Mouse (Mus musculus) mouse trophoblast stem cell (cell line): ENCODE measurements around the gene Pitpna.
"Not testable (repeated sequence)": the region's sequence is repeated elsewhere in the genome, so short reads cannot be mapped to it uniquely, and the experiment has no call there.

Experiments
- in situ Hi-C, 2 experiments: fragments of 300-500 bp; cut with MseI, MboI; formaldehyde crosslinking; loops; 2 replicates in 1 of 2; 3 replicates in 1 of 2; pipeline ENCODE4 v1.15.1; 2025

Pitpna gene

GRCm38 (mm10) chr11:75586963-75587362 is 934 bp upstream of the Pitpna start:
- in situ Hi-C loops: no loop called here

DNA sequence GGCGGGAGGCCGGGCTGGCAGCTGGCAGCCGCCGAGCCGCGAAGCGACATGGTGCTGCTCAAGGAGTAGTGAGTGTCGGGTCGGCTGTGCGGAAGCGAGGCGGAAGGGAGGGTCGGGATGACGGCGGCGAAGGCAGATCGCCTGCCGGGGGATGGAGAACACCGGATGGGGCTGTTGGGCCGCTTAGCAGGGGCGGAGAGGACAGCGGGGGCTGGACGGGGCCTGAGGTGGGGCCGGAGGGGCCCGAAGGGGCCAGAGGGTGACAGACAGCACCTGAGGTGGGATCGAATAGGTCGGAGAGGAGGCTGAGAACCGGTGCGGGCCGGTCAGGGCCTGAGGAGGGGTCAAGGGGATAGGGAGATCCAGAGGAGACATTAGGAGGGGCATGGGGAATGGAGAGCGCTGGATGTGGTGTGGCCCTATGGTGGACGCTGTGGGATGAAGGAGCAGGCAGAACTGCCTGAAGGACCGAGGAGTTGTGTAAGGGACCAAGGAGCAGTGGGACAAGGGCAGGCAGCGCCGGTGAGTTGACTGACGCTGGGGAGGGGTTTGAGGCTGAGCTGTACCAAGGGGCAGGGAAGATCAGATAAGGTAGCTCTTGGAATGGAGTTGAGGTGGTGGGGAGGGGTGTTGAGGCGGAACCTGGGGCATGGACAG is 516 bp downstream of the Pitpna start:
- in situ Hi-C loops: no loop called here

DNA sequence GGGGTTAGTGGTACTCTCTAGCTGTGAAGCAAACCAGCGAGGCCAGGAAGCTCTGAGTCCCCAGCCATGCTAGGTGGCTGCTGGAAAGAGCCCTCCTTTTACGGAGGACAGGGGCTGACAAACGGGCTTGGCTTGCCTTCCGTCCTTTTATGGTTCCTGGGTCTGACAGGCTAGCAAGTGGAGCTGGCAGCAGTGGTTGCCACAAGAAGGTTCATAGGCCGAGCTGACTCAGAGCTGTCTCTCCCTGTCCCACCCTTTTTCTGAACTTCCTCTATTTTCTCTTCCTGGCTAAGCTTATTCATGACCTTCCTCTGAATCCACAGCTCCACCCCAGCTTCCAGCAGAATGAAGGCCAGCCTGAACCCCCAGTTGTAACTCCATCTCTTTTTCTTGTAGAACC is 4.7 kb downstream of the Pitpna start:
- in situ Hi-C loops: no loop called here

DNA sequence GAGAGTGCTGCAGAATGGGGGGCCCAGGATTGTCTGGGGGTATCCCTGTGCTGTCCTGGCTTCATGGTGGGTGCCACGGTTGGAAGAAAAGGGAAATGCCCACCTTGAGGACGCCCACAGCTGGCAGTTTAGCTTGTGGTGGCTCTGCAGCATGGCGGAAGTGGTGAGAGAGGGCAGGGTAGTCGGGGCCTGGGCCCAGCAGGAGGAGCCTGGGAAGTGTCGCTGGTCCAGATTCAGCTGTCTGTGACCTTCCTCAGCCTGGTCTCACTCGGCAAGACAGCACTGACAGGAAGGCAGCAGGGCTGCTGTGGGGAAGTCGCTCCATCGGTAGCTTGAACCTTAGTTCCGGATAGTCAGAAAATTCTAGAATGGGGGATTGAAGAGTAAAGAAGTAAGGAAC is 6.5 kb downstream of the Pitpna start:
- in situ Hi-C loops: no loop called here

- in situ Hi-C loops: no loop called here
Measured at GRCm38 (mm10) chr11:75595404-75595803, 7.5 kb downstream of the Pitpna start.

DNA sequence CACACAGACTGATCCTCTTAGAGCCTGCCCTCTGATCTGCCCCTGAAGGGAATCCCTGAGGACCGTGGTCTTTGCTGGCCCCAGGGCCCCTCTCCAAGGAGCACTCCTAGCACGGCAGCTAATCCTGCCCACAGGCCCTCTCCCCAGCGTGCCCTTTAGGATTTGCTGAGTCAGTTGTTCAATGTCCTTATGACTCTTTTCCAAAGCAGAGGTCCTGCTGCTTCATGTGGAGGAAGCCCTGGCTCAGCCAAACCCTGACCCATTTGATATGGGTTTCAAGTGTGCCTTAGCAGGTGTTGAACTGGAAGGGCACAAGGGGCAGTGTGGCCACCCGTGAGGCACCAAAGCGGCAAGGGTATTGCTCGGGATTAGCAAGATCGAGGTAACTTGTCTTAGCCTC is 7.9 kb downstream of the Pitpna start:
- in situ Hi-C loops: no loop called here

GRCm38 (mm10) chr11:75596726-75597255 is 8.9 kb downstream of the Pitpna start:
- in situ Hi-C loops: no loop called here

DNA sequence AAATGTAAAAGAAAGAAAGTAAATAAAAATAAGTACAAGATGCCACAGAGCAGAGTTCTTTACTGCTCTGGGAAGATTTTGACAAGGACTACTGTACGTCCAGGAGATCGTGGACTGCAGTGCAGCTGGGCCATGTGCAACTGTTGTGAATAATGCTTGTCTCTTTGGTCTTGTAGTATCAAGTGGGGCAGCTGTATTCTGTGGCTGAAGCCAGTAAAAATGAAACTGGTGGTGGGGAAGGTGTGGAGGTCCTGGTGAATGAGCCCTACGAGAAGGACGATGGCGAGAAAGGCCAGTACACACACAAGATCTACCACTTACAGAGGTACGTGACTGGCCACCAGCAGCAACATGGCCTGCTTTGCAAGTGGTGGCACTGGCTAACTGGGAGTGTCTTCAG is 10.1 kb downstream of the Pitpna start:
- in situ Hi-C loops: no loop called here

GRCm38 (mm10) chr11:75599802-75600201 is 11.9 kb downstream of the Pitpna start:
- in situ Hi-C loops: not testable (repeated sequence)

GRCm38 (mm10) chr11:75604826-75605225 is 16.9 kb downstream of the Pitpna start:
- in situ Hi-C loops: no loop called here

DNA sequence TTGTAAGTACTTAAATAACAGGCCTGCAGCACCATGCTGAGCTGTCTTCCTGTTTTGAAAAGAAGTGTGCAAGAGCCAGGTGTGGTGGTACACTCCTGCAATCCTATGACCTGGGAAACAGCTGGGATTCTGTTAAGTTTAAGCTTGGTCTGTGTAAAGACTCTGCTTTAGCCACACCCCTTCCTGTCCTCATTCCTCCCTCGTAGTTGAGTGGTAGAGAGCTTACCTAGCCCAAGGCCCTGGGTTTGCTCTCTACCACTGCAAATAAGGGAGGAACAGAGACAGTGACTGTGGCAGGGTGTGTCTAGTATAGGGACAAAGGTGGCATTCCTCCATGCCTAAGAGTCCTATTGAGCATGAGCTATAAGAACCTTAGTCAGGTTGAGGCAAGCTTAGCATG is 17.4 kb downstream of the Pitpna start:
- in situ Hi-C loops: no loop called here

- in situ Hi-C loops: no loop called here
Measured at GRCm38 (mm10) chr11:75608776-75609175, 20.9 kb downstream of the Pitpna start.

DNA sequence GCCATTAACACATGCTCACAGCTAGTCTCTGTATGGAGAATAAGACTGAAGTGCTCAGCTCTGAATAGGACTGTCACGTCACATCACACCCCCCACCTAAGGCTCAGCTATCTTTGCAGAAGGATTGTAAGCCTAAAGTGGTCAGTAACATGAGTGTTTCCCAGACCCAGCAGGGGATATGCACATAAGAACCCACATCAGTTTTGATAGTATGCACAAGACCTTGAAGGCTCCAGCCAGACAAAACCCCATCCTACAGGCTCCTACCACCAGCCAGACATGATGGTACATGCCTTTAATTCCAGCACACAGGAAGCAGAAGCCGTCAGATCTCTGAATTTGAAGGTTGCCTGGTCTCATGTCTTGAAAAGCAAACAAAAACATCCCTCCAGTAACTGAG is 22.1 kb downstream of the Pitpna start:
- in situ Hi-C loops: no loop called here

DNA sequence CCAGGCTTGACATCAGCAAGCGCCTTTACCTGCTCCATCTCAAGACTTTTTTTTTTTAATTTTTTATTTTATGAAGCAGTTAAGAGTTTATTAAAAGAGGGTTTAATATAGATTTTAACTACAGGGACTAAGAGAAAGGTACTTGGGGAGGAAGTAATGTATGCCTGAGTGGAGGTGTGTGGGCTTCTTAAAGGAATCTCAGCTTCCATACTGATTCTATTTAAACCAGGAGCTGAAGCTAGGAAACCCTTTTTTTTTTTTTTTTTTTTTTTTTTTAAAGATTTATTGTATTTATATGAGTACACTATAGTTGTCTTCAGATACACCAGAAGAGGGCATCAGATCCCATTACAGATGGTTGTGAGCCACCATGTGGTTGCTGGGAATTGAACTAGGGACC is 26.9 kb downstream of the Pitpna start:
- in situ Hi-C loops: no loop called here

GRCm38 (mm10) chr11:75615556-75615955 is 27.7 kb downstream of the Pitpna start:
- in situ Hi-C loops: no loop called here

DNA sequence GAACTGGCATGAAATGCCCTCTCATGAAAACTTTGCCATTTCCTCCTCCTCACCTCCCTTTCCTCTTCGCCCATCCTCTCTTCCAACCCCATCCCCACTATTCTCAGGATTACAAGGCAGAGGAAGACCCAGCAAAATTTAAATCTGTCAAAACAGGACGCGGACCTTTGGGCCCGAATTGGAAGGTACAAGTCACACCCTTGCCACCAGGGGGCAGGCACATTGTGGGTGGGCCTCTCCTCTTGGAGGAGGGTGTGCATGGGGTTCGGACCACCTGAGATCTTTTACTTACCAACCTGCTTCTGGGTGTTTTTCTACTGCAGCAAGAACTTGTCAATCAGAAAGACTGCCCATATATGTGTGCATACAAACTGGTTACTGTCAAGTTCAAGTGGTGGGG is 31.2 kb downstream of the Pitpna start:
- in situ Hi-C loops: no loop called here

DNA sequence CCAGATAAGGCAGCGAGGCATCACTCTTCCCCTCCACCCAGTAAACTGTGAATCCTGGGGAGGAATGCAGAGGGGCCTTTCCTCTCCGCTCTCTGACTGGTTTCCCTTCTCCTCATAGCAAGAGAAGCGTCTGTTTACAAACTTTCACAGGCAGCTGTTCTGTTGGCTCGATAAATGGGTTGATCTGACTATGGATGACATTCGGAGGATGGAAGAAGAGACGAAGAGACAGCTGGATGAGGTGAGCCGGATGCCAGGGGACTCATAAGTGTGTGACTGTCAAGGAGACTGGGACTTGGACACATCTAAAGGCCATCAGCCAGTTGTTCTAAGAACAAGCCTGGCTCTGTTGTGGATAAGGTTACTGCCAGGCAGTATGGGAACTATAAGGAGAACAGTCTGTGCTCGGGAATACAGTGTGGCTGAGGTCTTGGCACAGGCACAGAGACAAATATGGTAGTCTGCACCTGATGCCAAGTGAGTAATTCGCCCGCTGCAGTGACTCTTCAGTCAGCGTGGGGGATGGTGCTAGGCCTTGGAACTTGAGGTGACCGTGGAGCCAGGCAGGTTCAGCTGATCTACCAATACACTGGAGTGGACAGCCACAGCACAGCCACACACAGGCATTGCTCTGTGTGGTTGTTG is 32.4 kb downstream of the Pitpna start:
- in situ Hi-C loops: no loop called here

GRCm38 (mm10) chr11:75621426-75621825 is 33.5 kb downstream of the Pitpna start:
- in situ Hi-C loops: no loop called here

- in situ Hi-C loops: no loop called here
Measured at GRCm38 (mm10) chr11:75622588-75623329, 34.9 kb downstream of the Pitpna start.

DNA sequence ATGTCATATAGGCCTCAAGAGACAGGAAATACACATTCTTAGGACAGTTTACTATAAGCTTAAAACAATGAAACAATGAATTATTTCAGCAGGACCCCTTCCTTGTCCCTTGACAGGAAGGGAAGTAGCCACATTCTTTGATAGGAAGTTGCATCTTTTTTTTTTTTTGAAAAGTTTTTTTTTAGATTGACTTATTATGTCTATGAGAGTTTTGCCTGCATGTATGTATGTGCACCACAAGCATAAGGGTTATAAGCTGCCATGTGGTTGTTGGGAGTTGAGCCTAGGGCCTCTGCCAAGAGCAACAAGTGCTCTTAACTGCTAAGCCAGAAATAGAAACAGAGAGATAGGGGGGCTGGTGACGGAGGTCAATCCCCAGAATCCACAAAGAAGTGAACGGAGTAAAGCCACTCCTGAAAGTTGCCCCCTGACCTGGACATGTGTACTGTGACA is 36.2 kb downstream of the Pitpna start:
- in situ Hi-C loops: no loop called here

- in situ Hi-C loops: no loop called here
Measured at GRCm38 (mm10) chr11:75625820-75626219, 37.9 kb downstream of the Pitpna start.

GRCm38 (mm10) chr11:75630098-75630497 is 42.2 kb downstream of the Pitpna start:
- in situ Hi-C loops: no loop called here
